In genomic region chr17:81669062-81669815, GRCm38 (mm10) we compare ENCODE assay signal across 8 mouse cellular contexts.
DNase-seq lines count a peak whose midpoint lies in the region; ATAC-seq and TF ChIP-seq lines count a peak whose summit lies in the region.

No protein-coding gene starts in this region.

- H3K4me3 ChIP-seq in embryonic facial prominence, embryonic 14.5 days (ENCODE audit: low read depth, low read length): peak overlapping the region; percentile 67
- H3K4me3 ChIP-seq in heart, embryonic 11.5 days (ENCODE audit: low read depth, low read length): peak overlapping the region; percentile 57
- H3K4me3 ChIP-seq in liver, adult 2 months (ENCODE audit: insufficient read depth, low read depth, low read length): peak overlapping the region; percentile 84
- H3K4me3 ChIP-seq in midbrain, embryonic 15.5 days: peak overlapping the region; percentile 89
- peak overlapping the region; percentile 60 for H3K4me3 ChIP-seq in stomach, embryonic 16.5 days (replicated peaks; ENCODE audit: low read length)

- TF ChIP-seq POLR2A in liver, adult 2 months (IDR thresholded peaks at IDR 0.05; ENCODE audit: extremely low read depth, insufficient read depth, low read length): no peak

- peak; percentile 9 for DNase-seq in thymus, postnatal 4 days
- no peak for DNase-seq in thymus, postnatal 25 days
- DNase-seq in embryonic facial prominence, embryonic 14.5 days (ENCODE audit: low spot score): peak; percentile 76
- peak; percentile 59 for DNase-seq in kidney, postnatal 10 days
- peak; percentile 21 for DNase-seq in liver, adult 2 months (ENCODE audit: extremely low read depth, low read depth, low spot score)

- H3K36me3 ChIP-seq in embryonic facial prominence, embryonic 14.5 days (ENCODE audit: control insufficient read depth, insufficient read depth, low read length): no peaks in the 10 kb centered on the region
- H3K36me3 ChIP-seq in heart, embryonic 11.5 days (ENCODE audit: control insufficient read depth, insufficient read depth, low read length): no peaks in the 10 kb centered on the region
- no peaks in the 10 kb centered on the region for H3K36me3 ChIP-seq in liver, adult 2 months (ENCODE audit: control insufficient read depth, insufficient read depth, low read length)
- H3K36me3 ChIP-seq in midbrain, embryonic 15.5 days (replicated peaks): no peaks in the 10 kb centered on the region
- H3K36me3 ChIP-seq in stomach, embryonic 16.5 days (ENCODE audit: control insufficient read depth, insufficient read depth, low read length): no peaks in the 10 kb centered on the region

- H3K9ac ChIP-seq in embryonic facial prominence, embryonic 14.5 days (ENCODE audit: low read depth, low read length): peak overlapping the region; percentile 83
- peak overlapping the region; percentile 79 for H3K9ac ChIP-seq in heart, embryonic 11.5 days (ENCODE audit: low read depth, low read length)
- peak overlapping the region; percentile 60 for H3K9ac ChIP-seq in liver, adult 2 months (ENCODE audit: low read depth, low read length)
- H3K9ac ChIP-seq in midbrain, embryonic 15.5 days: peak overlapping the region; percentile 98
- peak overlapping the region; percentile 85 for H3K9ac ChIP-seq in stomach, embryonic 16.5 days (ENCODE audit: low read length)

- WGBS in embryonic facial prominence, embryonic 14.5 days: 0% methylated on average over 17 of the region's 22 CpGs
- WGBS in heart, embryonic 11.5 days (ENCODE audit: insufficient replicate concordance): 3% methylated on average over 22 of the region's 22 CpGs
- WGBS in liver, adult 2 months: 4% methylated on average over 22 of the region's 22 CpGs
- WGBS in midbrain, embryonic 15.5 days: 0% methylated on average over 22 of the region's 22 CpGs
- 2% methylated on average over 22 of the region's 22 CpGs for WGBS in stomach, embryonic 16.5 days

- peaks cover 31% of the 10 kb centered on the region for H3K27me3 ChIP-seq in embryonic facial prominence, embryonic 14.5 days (replicated peaks; ENCODE audit: control insufficient read depth, insufficient read depth, low read length)
- H3K27me3 ChIP-seq in heart, embryonic 11.5 days (ENCODE audit: control insufficient read depth, insufficient read depth, low read length): peaks cover 10% of the 10 kb centered on the region
- H3K27me3 ChIP-seq in liver, adult 2 months (ENCODE audit: control insufficient read depth, insufficient read depth, low read length): peaks cover 13% of the 10 kb centered on the region; the same call in 1 of the 2 replicates
- H3K27me3 ChIP-seq in midbrain, embryonic 15.5 days (replicated peaks): peaks cover 21% of the 10 kb centered on the region
- H3K27me3 ChIP-seq in stomach, embryonic 16.5 days (ENCODE audit: control insufficient read depth, insufficient read depth, low read length): peaks cover 11% of the 10 kb centered on the region; the same call in 1 of the 2 replicates

- ATAC-seq in embryonic facial prominence, embryonic 14.5 days (ENCODE audit: low read depth): peak; percentile 80
- ATAC-seq in heart, embryonic 11.5 days (replicated peaks; ENCODE audit: insufficient number of reproducible peaks, low FRiP score, low TSS enrichment): peak; percentile 37
- ATAC-seq in midbrain, embryonic 15.5 days (replicated peaks): peak; percentile 88
- peak; percentile 62; the same call in 1 of the 2 replicates for ATAC-seq in stomach, embryonic 16.5 days (ENCODE audit: insufficient read depth, low FRiP score)

- H3K79me2 ChIP-seq in liver, adult 2 months (ENCODE audit: control insufficient read depth, insufficient read depth, low read length): no peaks in the 10 kb centered on the region

- H3K27ac ChIP-seq in embryonic facial prominence, embryonic 14.5 days (replicated peaks; ENCODE audit: low read depth, low read length): peak overlapping the region; percentile 87
- H3K27ac ChIP-seq in heart, embryonic 11.5 days (ENCODE audit: low read depth, low read length): peak overlapping the region; percentile 78
- H3K27ac ChIP-seq in liver, adult 2 months (replicated peaks; ENCODE audit: insufficient read depth, low read depth, low read length): peak overlapping the region; percentile 27
- peak overlapping the region; percentile 99 for H3K27ac ChIP-seq in midbrain, embryonic 15.5 days
- H3K27ac ChIP-seq in stomach, embryonic 16.5 days (ENCODE audit: low read length): peak overlapping the region; percentile 85

- no peak for TF ChIP-seq CTCF in liver, adult 2 months (IDR thresholded peaks at IDR 0.05; ENCODE audit: low read depth, low read length)

- peak overlapping the region; percentile 93 for H3K4me2 ChIP-seq in embryonic facial prominence, embryonic 14.5 days (ENCODE audit: low read depth, low read length)
- H3K4me2 ChIP-seq in heart, embryonic 11.5 days: peak overlapping the region; percentile 86
- peak overlapping the region; percentile 85 for H3K4me2 ChIP-seq in midbrain, embryonic 15.5 days
- H3K4me2 ChIP-seq in stomach, embryonic 16.5 days (ENCODE audit: low read depth, low read length): peak overlapping the region; percentile 89

- H3K4me1 ChIP-seq in embryonic facial prominence, embryonic 14.5 days (ENCODE audit: control insufficient read depth, insufficient read depth, low read length): no peaks in the 10 kb centered on the region
- H3K4me1 ChIP-seq in heart, embryonic 11.5 days (ENCODE audit: control insufficient read depth, insufficient read depth, low read length): peaks cover 43% of the 10 kb centered on the region
- no peaks in the 10 kb centered on the region for H3K4me1 ChIP-seq in liver, adult 2 months (ENCODE audit: control insufficient read depth, insufficient read depth, low read length)
- H3K4me1 ChIP-seq in midbrain, embryonic 15.5 days: peaks cover 38% of the 10 kb centered on the region
- H3K4me1 ChIP-seq in stomach, embryonic 16.5 days (ENCODE audit: control insufficient read depth, insufficient read depth, low read length): peaks cover 16% of the 10 kb centered on the region; the same call in 1 of the 2 replicates

- no peaks in the 10 kb centered on the region for H3K9me3 ChIP-seq in embryonic facial prominence, embryonic 14.5 days (ENCODE audit: control insufficient read depth, low read length)
- no peaks in the 10 kb centered on the region for H3K9me3 ChIP-seq in heart, embryonic 11.5 days (replicated peaks; ENCODE audit: control insufficient read depth, low read length)
- H3K9me3 ChIP-seq in midbrain, embryonic 15.5 days: no peaks in the 10 kb centered on the region
- H3K9me3 ChIP-seq in stomach, embryonic 16.5 days (replicated peaks; ENCODE audit: control insufficient read depth, low read length): no peaks in the 10 kb centered on the region

Comparison
In these comparisons a context has a peak if more than half of its experiments do, and no peak if none do; other contexts are left out.
1. ATAC-seq: peak in every context shown above with its lines; median percentile 88 in midbrain, embryonic 15.5 days; 80 in embryonic facial prominence, embryonic 14.5 days; 62 in stomach, embryonic 16.5 days; 37 in heart, embryonic 11.5 days.
2. H3K27ac ChIP-seq: peak in every context shown above with its lines; median percentile 99 in midbrain, embryonic 15.5 days; 87 in embryonic facial prominence, embryonic 14.5 days; 85 in stomach, embryonic 16.5 days; 78 in heart, embryonic 11.5 days; 27 in liver, adult 2 months.